Mouse (Mus musculus) spleen, embryonic (tissue): ENCODE data around the gene Cerkl.

Source experiments
- CTCF ChIA-PET: fragments of 350-600 bp; sonication (Branson Sonifier 250); formaldehyde crosslinking; loops from one replicate; lab custom pipeline; 2022; lab: Charles Lee

Cerkl gene

DNA sequence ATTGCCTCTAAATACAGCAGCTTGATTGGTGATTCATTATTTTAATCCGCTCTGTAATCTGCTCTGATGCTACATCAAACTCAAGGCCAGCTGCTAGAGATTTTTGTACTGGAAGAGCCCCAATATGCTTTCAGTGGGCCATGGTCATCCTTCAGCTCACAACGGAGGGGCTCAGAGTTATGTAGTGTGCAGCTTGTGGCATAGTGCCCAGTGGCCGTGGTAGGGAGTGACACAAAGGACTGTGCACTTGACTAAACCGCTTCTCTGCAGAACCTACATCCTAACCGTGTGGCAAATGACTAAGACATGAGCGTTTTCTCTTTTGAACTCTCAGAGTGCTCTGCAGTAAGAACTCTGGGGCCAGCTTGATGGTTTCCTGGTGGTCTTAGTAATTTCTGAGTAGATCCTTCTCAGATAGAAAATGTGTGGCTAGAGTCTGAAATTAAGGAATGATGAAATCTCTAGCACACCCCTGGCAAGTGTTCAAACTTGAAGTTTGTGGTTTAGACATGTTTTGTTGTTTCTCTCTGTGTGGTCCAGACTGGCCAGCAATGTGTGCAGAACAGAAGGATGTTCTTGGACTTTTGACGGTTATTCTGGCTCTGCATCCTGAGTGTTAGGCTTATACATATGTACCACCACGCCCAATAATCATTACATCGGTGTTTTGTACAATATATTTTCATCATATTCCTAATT is 140.3 kb downstream of the Cerkl start:
- CTCF ChIA-PET, result no interaction called here

DNA sequence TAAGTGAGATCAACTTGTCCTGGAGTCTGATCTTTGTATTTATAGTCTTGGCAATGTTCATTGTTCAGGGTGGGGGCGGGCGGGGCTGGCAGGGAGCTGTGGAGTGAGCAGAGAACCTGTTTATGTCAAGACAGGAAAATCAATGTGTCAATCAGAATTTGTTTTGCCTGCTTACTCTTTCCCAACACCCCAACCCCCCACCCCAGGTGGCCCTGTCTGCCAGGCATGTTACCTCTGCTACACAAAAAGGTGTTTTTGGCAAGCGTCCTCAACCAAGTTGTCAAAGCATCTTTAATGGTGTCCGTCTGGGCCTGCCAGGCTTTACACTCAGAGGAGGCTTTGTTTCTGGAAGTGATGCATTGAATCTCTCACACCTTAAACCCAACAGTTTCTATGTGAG is 141.5 kb downstream of the Cerkl start:
- CTCF ChIA-PET, result interaction anchor here (0.7 kb wide), 1 partner anchor 37 kb away, joined by 4 read pairs; no protein-coding TSS in a partner anchor

DNA sequence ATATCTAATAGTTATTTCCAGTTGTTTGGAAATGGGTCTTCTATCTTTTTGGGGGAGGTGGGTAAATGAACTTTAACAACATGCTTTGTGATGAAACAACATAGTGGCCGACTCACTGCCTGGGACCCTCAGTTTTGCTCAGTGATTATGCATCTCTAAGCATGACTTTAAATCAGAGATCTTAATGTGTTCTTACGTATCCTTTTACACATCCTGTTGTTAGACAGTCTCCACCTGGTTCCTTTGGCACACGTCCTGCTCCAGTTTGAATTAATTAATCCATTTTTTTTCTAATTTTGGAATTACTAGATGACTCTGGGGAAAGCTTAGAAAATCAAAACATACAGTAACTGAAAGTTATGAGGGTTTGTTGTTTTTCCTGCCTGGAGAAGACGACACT is 144.1 kb downstream of the Cerkl start:
- CTCF ChIA-PET, result no interaction called here

DNA sequence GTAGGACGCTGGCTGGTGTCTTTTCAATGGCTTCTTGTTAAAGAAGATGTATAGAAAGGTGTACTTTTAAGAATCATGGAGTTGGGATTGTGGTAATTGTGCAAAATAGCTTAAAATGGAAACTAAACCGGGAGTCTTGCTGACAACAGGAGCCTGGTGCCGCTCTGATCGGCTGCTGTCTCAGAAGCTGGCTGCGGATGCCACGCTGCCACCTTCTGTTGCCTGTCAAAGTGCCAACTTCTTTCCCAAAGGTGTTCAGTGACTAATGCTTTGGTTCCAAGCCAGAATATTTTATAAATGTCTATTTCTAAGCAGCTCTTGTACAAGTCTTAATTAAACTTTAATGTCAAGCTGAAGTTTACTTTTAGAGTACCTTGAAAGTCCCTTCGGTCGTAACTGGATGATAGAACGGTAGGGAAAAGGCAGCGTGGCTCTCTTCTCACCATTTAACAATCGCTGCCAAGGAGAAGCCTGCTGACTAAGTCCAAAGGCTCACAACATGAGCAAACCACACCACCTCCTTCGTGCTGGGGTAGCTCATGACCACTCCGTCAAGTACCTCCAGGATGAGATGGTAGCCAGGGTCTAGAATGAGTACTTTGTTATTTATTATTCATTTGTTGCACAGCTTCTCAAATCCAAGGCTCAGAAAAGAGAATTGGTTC is 147.0 kb downstream of the Cerkl start:
- CTCF ChIA-PET, result no interaction called here

DNA sequence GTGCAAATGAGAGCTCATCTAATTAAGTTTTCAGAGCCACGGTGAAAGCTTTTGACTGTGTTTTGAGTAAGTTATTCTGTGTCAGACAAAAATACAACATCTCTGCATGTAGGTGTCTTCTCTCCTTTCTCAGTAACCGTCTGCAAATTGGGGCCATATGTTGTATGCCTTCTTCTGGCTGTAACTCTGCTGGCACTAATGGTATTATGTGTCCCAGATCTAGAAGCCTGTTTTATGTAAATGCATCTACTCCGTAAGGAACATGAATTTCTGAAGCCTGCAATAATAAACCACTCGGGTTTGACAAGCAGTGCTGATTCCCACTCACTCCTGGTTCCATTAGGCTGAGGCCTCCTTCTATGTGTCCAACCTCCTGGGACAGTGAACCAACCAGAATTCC is 149.0 kb downstream of the Cerkl start:
- CTCF ChIA-PET, result interaction anchor here (0.6 to 0.8 kb wide), 2 partner anchors 13 to 64 kb away, joined by 3 read pairs; no protein-coding TSS in a partner anchor

DNA sequence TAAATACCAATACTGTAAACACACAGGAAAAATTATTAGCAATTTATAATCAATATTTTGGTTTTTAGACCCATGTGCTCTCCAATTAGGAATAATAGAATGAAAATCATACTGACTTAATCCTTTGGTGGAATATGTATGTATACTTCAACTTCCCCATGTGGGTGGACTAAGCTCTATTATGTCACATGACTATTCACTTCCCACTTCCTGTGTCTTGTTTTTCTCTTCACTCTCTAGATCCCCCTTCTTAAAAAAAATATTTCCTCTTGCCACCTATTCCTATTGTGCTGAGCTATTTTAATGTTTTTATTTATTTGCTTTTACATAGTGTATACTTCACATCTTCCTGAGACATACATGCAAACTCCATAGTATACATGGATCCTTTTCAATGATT is 154.2 kb downstream of the Cerkl start:
- CTCF ChIA-PET, result interaction anchor here (0.7 kb wide), 1 partner anchor 11 kb away, joined by 3 read pairs; no protein-coding TSS in a partner anchor

DNA sequence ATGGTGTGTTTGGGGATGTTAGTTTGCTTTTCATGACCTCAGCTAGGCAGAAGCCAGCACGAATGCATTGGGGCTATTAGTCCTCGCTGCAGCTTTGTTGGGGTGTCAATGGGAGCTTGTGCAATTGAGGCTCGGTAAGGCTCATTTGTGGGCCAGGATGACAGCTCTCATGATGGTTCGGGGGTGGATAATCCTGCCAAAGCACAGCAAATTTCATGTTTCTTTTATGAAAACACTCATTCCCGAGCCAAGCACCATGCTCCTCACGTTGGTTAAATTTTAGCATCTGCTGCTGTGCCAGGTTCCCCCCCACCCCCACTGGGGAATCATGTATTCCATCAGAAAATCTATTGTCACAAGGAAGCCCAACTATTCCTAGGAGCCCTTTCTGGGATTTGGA is 164.2 kb downstream of the Cerkl start:
- CTCF ChIA-PET, result no interaction called here

DNA sequence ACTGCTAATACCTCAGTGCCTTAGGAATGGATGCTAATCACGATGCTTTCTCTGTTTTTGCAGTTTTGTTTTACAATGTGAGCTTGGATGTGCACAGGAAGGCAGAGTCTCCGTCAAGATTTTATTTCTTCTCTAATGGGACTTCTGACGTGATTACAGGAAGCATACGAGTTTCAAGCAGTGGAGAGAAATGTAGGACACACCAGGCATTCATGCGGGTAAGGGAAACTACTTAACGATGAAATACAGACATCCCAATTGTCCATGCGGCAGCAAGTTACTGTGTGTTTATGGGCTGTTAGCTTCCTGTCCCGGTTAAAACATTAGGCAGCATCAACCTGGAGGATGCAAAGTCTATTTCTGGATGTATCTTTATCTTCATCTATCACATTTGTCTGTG is 164.7 kb downstream of the Cerkl start:
- CTCF ChIA-PET, result interaction anchor here (0.5 kb wide), 1 partner anchor 11 kb away, joined by 3 read pairs; no protein-coding TSS in a partner anchor

DNA sequence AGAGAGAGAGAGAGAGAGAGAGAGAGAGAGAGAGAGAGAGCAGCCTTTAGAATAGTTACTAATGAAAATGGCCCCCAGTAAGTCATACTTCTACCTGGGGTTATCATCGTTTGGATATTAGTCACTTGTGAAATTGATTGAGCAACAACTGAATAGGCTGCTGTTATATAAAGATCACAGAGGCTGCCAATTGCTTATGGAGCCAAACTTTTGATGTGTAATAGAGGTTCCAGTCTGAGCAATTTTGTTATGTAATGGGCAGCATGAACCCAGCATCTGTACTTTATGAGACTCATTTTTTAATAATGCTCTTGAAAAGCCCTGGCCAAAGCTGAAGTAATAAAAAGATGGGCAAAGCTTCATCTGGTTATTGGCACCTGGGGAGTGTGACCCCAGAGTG is 166.4 kb downstream of the Cerkl start:
- CTCF ChIA-PET, result interaction anchor here (0.6 kb wide), 1 partner anchor 46 kb away, joined by 10 read pairs; no protein-coding TSS in a partner anchor

DNA sequence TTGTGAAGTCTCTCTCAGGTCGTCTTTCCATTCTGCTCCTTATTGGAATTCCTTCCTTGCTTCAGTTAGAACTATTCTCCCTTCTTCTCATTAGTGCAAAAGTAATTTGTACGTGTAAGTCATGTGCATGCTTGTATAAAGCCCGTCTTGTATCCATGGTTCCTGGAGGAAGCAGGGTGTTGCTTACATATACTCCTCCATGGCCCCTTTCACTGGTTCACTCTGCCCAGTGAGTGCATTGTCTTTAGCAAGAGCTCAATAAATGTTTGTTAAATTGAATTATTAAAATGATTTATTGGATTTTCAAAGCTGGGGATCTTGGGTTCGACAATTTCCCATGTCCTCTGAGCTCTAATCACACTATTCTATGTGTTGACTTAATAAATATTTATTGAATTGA is 172.4 kb downstream of the Cerkl start:
- CTCF ChIA-PET, result no interaction called here
